Mouse (Mus musculus): ENCODE measurements around the gene Sp100.

Gene Sp100

GRCm38 (mm10) chr1:85751932-85752680, 102.3 kb downstream of the Sp100 start:
- no peak for DNase-seq

GRCm38 (mm10) chr1:85757531-85758230, 107.9 kb downstream of the Sp100 start:
- DNase-seq = no peak

GRCm38 (mm10) chr1:85758231-85758968, 108.6 kb downstream of the Sp100 start:
- no peak for DNase-seq

GRCm38 (mm10) chr1:85758969-85759293, 109.1 kb downstream of the Sp100 start:
- no peak for DNase-seq

All from kidney, adult 11 months (tissue).